Mouse (Mus musculus): ENCODE measurements around the gene Ralb.

- TF ChIP-seq POLR2A (IDR thresholded peaks at IDR 0.05; ENCODE audit: control insufficient read depth, low read depth, low read length) = no peak
- no peak for TF ChIP-seq CTCF (IDR thresholded peaks at IDR 0.05; ENCODE audit: control insufficient read depth, insufficient read depth, insufficient replicate concordance, low read depth, low read length)
Measured at GRCm38 (mm10) chr1:119451417-119451816, 53.2 kb downstream of the Ralb start.

Measured in testis, adult 2 months (tissue).